Mouse (Mus musculus) MEL (cell line): Measurements from ENCODE around the gene Ccdc85c.

Experiments used
- CHD1 ChIP-seq: IDR thresholded peaks from 2 replicates; pipeline ENCODE4 v1.6.1; 2012; ENCODE audit warnings: low read depth, mild to moderate bottlenecking, inconsistent platforms, low read length, improper control_type of control experiment
- CHD2 ChIP-seq: IDR thresholded peaks from 2 replicates; pipeline ENCODE4 v1.6.1; 2011; ENCODE audit warnings: low read length, improper control_type of control experiment
- CTCF ChIP-seq, 3 experiments: IDR thresholded peaks in 2 of 3; conservative IDR thresholded peaks in 1 of 3; 2 replicates each; pipeline ENCODE4 v1.5.1; 2011 to 2012; ENCODE audit warnings: low read length in 3 of 3, low read depth in 2 of 3, mild to moderate bottlenecking in 2 of 3, improper control_type of control experiment in 1 of 3, inconsistent platforms in 1 of 3, mixed read lengths in 1 of 3, moderate library complexity in 1 of 3; ENCODE audit not compliant: control insufficient read depth in 1 of 3, insufficient read depth in 1 of 3, poor library complexity in 1 of 3, severe bottlenecking in 1 of 3
- ETS1 ChIP-seq: IDR thresholded peaks from 2 replicates; pipeline ENCODE4 v1.6.1; 2012; ENCODE audit warnings: low read depth, mild to moderate bottlenecking, inconsistent platforms, low read length, improper control_type of control experiment, moderate library complexity
- MAX ChIP-seq: IDR thresholded peaks from 2 replicates; pipeline ENCODE4 v1.6.1; 2011; ENCODE audit warnings: low read length, improper control_type of control experiment
- MYB ChIP-seq: IDR thresholded peaks from 2 replicates; pipeline ENCODE4 v1.6.1; 2011; ENCODE audit warnings: mild to moderate bottlenecking, low read depth, low read length, improper control_type of control experiment
- MYC ChIP-seq: IDR thresholded peaks from 2 replicates; pipeline ENCODE4 v1.6.1; 2011; ENCODE audit warnings: low read depth, mild to moderate bottlenecking, low read length, improper control_type of control experiment, moderate library complexity
- POLR2A ChIP-seq, 2 experiments: IDR thresholded peaks; 2 replicates each; pipeline ENCODE4 v1.6.1; 2011 to 2012; ENCODE audit warnings: low read length in 2 of 2, mild to moderate bottlenecking in 2 of 2, control low read depth in 1 of 2, improper control_type of control experiment in 1 of 2, low read depth in 1 of 2, moderate library complexity in 1 of 2; ENCODE audit not compliant: control insufficient read depth in 1 of 2, insufficient read depth in 1 of 2, poor library complexity in 1 of 2
- USF1 ChIP-seq: IDR thresholded peaks from 2 replicates; pipeline ENCODE4 v1.6.1; 2014; ENCODE audit warnings: low read depth, mild to moderate bottlenecking, inconsistent platforms, low read length, improper control_type of control experiment, moderate library complexity

DNA sequence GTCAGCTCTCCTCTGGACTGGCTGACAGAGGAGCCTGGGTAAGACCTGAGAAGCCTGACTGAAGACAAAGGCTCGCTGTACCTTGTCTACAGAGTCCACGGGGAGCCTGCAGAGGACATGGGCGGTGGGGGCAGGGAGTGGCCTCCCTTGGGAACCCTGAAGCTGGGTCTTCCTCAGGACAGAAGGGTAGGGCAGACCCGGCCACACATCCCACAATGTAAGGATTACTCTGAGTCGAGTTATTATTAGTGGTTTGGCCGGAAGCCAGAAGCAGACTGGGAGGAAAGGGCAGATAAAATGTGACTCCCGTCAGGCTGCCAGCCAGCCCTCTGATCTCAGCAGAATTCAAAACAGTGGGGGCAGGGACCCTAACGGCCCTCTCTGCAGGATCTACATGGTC lies 30.4 kb downstream of the Ccdc85c start:
- TF ChIP-seq CTCF (IDR thresholded peaks at IDR 0.05 in 2 of 3, conservative IDR thresholded peaks at IDR 0.05 in 1 of 3; ENCODE audit: control insufficient read depth in 1 of 3, insufficient read depth in 1 of 3, low read depth in 2 of 3, low read length in 3 of 3, poor library complexity in 1 of 3, severe bottlenecking in 1 of 3) (no peak), CHD2 (no peak), ETS1 (peak; percentile 74; the same call in 1 of the 2 replicates), MAX (no peak), MYC (no peak), CHD1 (no peak), POLR2A (IDR thresholded peaks at IDR 0.05; ENCODE audit: control insufficient read depth in 1 of 2, insufficient read depth in 1 of 2, low read depth in 1 of 2, low read length in 2 of 2, poor library complexity in 1 of 2) (no peak), MYB (no peak), USF1 (no peak)
